Mouse (Mus musculus) limb, embryonic 14.5 days (tissue): ENCODE results near the gene Cyp26b1. TPM values are rescaled to one million over a fixed set of nuclear protein-coding genes. Genes with fewer than 3 reads are reported as not detected.

ENCODE experiments used
- ATAC-seq: fragments of 200-750 bp; cut with Nextera tagmentation; 2 replicates; pipeline ENCODE4 v1.8.0; 2017; ENCODE audit warnings: low read depth, moderate number of reproducible peaks, moderate TSS enrichment; ENCODE audit not compliant: low FRiP score
- DNase-seq: peaks from one replicate; pipeline ENCODE4 v3.0.0-alpha.2; 2015; ENCODE audit warnings: low spot score
- H3K27ac ChIP-seq: fragments of 300-500 bp; sonication (generic); replicated peaks from 2 replicates; pipeline ENCODE4 v1.5.1; 2014; ENCODE audit warnings: low read depth, mild to moderate bottlenecking, low read length, moderate library complexity, mixed read lengths
- H3K27me3 ChIP-seq: fragments of 300-500 bp; sonication (generic); 2 replicates; pipeline ENCODE4 v1.6.1; 2014; ENCODE audit warnings: low read length, mixed read lengths; ENCODE audit not compliant: control insufficient read depth, insufficient read depth
- H3K36me3 ChIP-seq: fragments of 300-500 bp; sonication (generic); 2 replicates; pipeline ENCODE4 v1.6.1; 2014; ENCODE audit warnings: mild to moderate bottlenecking, low read length, moderate library complexity, mixed read lengths; ENCODE audit not compliant: control insufficient read depth, insufficient read depth
- H3K4me1 ChIP-seq: fragments of 300-500 bp; sonication (generic); 2 replicates; pipeline ENCODE4 v1.6.1; 2014; ENCODE audit warnings: antibody characterized with exemption, low read length, mixed read lengths; ENCODE audit not compliant: control insufficient read depth, insufficient read depth
- H3K4me2 ChIP-seq: fragments of 300-500 bp; sonication (generic); replicated peaks from 2 replicates; pipeline ENCODE4 v1.6.1; 2014; ENCODE audit warnings: low read depth, mild to moderate bottlenecking, low read length, moderate library complexity; ENCODE audit not compliant: severe bottlenecking
- H3K4me3 ChIP-seq: fragments of 300-500 bp; sonication (generic); replicated peaks from 2 replicates; pipeline ENCODE4 v1.5.1; 2014; ENCODE audit warnings: low read length
- H3K9ac ChIP-seq: fragments of 300-500 bp; sonication (generic); 2 replicates; pipeline ENCODE4 v1.6.1; 2014; ENCODE audit warnings: mild to moderate bottlenecking, low read depth, low read length, moderate library complexity; ENCODE audit not compliant: severe bottlenecking
- H3K9me3 ChIP-seq: fragments of 300-500 bp; sonication (generic); 2 replicates; pipeline ENCODE4 v1.6.1; 2016; ENCODE audit warnings: low read length; ENCODE audit not compliant: control insufficient read depth
- POLR2A ChIP-seq: fragments of 200-500 bp; IDR thresholded peaks from 2 replicates; pipeline ENCODE4 v1.8.0; 2012; ENCODE audit warnings: inconsistent platforms, mild to moderate bottlenecking, moderate library complexity, borderline replicate concordance; ENCODE audit not compliant: insufficient read depth, insufficient read length; ENCODE audit errors: extremely low read depth
- WGBS: fragments of 180-500 bp; shearing (Covaris S2); extraction: QIAGEN DNeasy Blood & Tissue Kit; methylation state at CpG from one replicate; pipeline ENCODE4 v1.1.7; 2014; 5-methylcytosine and 5-hydroxymethylcytosine counted together
- polyA plus RNA-seq, 2 experiments: library from polyadenylated mRNA; depleted of rRNA in 1 of 2; stranded (reverse) in 1 of 2; unstranded in 1 of 2; fragments of >200 nt; fragmentation: Nextera tagmentation in 1 of 2; extraction: Ambion mirVana in 1 of 2; gene quantifications; 2 replicates each; pipeline versions ENCODE4 v1.2.1 to v1.2.3; 2012 to 2014

The Cyp26b1 gene
- polyA plus RNA-seq, 2 experiments = 10.0 to 20.1 TPM

DNA sequence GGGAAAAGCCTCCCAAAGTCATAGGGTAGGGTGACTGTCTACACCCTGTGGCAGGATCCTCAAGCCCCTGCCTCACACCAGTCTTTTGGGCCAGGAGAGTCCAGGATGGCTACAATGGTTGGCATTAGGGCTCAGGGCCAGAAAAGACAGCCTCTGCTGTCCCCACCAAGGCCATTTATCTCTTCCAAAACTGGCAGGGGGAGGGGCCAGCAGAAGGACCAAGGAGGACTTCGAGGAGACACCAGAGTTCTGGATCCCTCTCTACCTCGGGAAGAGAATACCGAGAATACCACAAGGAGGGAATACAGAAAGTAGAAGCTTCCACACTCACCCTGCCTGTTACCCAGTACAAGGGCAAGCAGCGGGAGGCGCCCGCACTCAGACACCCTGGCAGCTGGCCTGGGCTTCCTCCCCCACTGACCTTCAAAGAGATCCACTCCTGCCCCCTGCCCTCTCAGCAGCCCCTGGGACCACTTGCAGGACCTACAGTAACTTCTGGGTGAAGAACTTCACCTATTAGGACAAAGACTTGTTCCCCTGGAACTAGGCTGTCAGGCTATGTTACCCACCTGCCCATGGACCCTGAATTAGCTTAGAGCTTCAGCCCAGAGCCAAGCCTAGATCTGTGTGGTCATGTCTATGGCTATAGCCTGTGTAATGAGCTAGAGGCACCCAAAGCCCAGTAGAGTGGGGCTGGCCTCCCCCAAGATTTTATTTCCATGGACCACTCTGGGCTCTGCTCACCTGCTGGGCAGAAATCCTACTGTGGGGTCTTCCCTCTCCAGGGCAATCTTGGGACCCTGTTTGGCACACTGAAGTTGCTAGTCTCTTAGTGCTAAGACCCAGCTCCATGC lies 12.5 kb downstream of the Cyp26b1 start:
- no peak for DNase-seq
- no peak overlapping the region for H3K4me3 ChIP-seq
- H3K4me1 ChIP-seq = peaks cover 62% of the 10 kb centered on the region
- TF ChIP-seq POLR2A = no peak
- WGBS = 60% methylated on average over 6 of the region's 6 CpGs
- peaks cover 31% of the 10 kb centered on the region for H3K36me3 ChIP-seq
- no peak overlapping the region for H3K9ac ChIP-seq
- 0 out of 2 replicates have a peak, but pooled peaks cover 6% of the 10 kb centered on the region for H3K27me3 ChIP-seq
- peak overlapping the region; percentile 87; the same call in 1 of the 2 replicates for H3K4me2 ChIP-seq
- H3K9me3 ChIP-seq = no peaks in the 10 kb centered on the region
- no peak for ATAC-seq
- H3K27ac ChIP-seq = no peak overlapping the region

DNA sequence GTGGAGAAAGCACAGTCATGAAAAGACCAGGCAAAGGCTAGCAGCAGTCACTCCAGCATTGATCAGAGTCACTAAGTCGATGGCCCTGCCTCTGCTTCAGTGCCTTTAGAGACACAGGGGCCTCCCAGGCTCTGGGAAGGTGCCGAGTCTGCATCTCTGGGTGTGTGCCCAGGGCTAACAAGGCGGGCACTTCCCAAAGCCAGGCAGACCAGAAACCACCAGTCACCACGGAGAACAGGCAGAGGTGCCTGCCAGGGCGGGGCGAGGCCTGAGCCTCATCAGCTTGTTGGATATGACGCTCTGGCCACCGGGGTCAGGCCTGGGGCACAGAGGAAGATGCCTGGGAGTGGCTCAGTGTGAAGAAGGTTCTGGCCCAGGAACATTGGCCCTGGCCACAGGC lies 14.2 kb downstream of the Cyp26b1 start:
- TF ChIP-seq POLR2A = no peak
- Histone ChIP-seq H3K4me2 (no peak overlapping the region), H3K9ac (no peak overlapping the region), H3K27ac (no peak overlapping the region), H3K9me3 (no peaks in the 10 kb centered on the region), H3K36me3 (peaks cover 48% of the 10 kb centered on the region), H3K4me3 (no peak overlapping the region), H3K4me1 (peaks cover 55% of the 10 kb centered on the region), H3K27me3 (0 out of 2 replicates have a peak, but pooled peaks cover 6% of the 10 kb centered on the region)
- DNase-seq = no peak
- WGBS = 48% methylated on average over 8 of the region's 8 CpGs
- no peak for ATAC-seq

- H3K27ac ChIP-seq = no peak overlapping the region
- TF ChIP-seq POLR2A = no peak
- no peak overlapping the region for H3K9ac ChIP-seq
- no peak overlapping the region for H3K4me2 ChIP-seq
- ATAC-seq (no peak), DNase-seq (peak; percentile 48)
- peaks cover 54% of the 10 kb centered on the region for H3K4me1 ChIP-seq
- H3K9me3 ChIP-seq = no peaks in the 10 kb centered on the region
- 19% methylated on average over 5 of the region's 5 CpGs for WGBS
- peaks cover 54% of the 10 kb centered on the region for H3K36me3 ChIP-seq
- no peak overlapping the region for H3K4me3 ChIP-seq
- 0 out of 2 replicates have a peak, but pooled peaks cover 4% of the 10 kb centered on the region for H3K27me3 ChIP-seq
Measured at GRCm38 (mm10) chr6:84578928-84579327, 14.8 kb downstream of the Cyp26b1 start.

GRCm38 (mm10) chr6:84577898-84578297 lies 15.8 kb downstream of the Cyp26b1 start:
- Histone ChIP-seq H3K4me3 (no peak overlapping the region), H3K9ac (no peak overlapping the region), H3K27ac (no peak overlapping the region), H3K4me2 (no peak overlapping the region), H3K36me3 (peaks cover 63% of the 10 kb centered on the region), H3K9me3 (no peaks in the 10 kb centered on the region), H3K4me1 (peaks cover 45% of the 10 kb centered on the region), H3K27me3 (no peaks in the 10 kb centered on the region)
- ATAC-seq (no peak), DNase-seq (peak; percentile 25)
- TF ChIP-seq POLR2A = no peak
- 60% methylated on average over 4 of the region's 4 CpGs for WGBS

GRCm38 (mm10) chr6:84573905-84574660 lies 19.6 kb downstream of the Cyp26b1 start:
- Histone ChIP-seq H3K27me3 (no peaks in the 10 kb centered on the region), H3K4me3 (no peak overlapping the region), H3K9ac (no peak overlapping the region), H3K4me2 (no peak overlapping the region), H3K4me1 (peaks cover 26% of the 10 kb centered on the region), H3K9me3 (no peaks in the 10 kb centered on the region), H3K36me3 (peaks cover 54% of the 10 kb centered on the region), H3K27ac (no peak overlapping the region)
- no peak for TF ChIP-seq POLR2A
- DNase-seq (peak; percentile 45), ATAC-seq (no peak)
- 42% methylated on average over 25 of the region's 25 CpGs for WGBS
